Mouse (Mus musculus) hindbrain, embryonic 15.5 days (tissue): Measurements from ENCODE around the gene Ptk7. TPM values are rescaled to one million over a fixed set of nuclear protein-coding genes. Genes with fewer than 3 reads are reported as not detected.
"Not testable (repeated sequence)": the region's sequence is repeated elsewhere in the genome, so short reads cannot be mapped to it uniquely, and the experiment has no call there.

Experiments used
- ATAC-seq: fragments of 200-750 bp; cut with Nextera tagmentation; 2 replicates; pipeline ENCODE4 v1.8.0; 2017; ENCODE audit warnings: low read depth, moderate number of reproducible peaks, moderate TSS enrichment; ENCODE audit not compliant: low FRiP score
- H3K27ac ChIP-seq: fragments of 300-500 bp; sonication (generic); replicated peaks from 2 replicates; pipeline ENCODE4 v1.5.1; 2015; ENCODE audit warnings: mild to moderate bottlenecking, inconsistent platforms
- H3K27me3 ChIP-seq: fragments of 300-500 bp; sonication (generic); 2 replicates; pipeline ENCODE4 v1.6.1; 2015; ENCODE audit warnings: control low read depth, inconsistent platforms
- H3K36me3 ChIP-seq: fragments of 300-500 bp; sonication (generic); 2 replicates; pipeline ENCODE4 v1.6.1; 2015; ENCODE audit warnings: control low read depth, inconsistent platforms
- H3K4me1 ChIP-seq: fragments of 300-500 bp; sonication (generic); replicated peaks from 2 replicates; pipeline ENCODE4 v1.6.1; 2015; ENCODE audit warnings: control low read depth, inconsistent platforms
- H3K4me2 ChIP-seq: fragments of 300-500 bp; sonication (generic); 2 replicates; pipeline ENCODE4 v1.6.1; 2015; ENCODE audit warnings: moderate library complexity, mild to moderate bottlenecking, inconsistent platforms
- H3K4me3 ChIP-seq: fragments of 300-500 bp; sonication (generic); 2 replicates; pipeline ENCODE4 v1.5.1; 2015; ENCODE audit warnings: mild to moderate bottlenecking, inconsistent platforms
- H3K9ac ChIP-seq: fragments of 300-500 bp; sonication (generic); 2 replicates; pipeline ENCODE4 v1.6.1; 2015; ENCODE audit warnings: inconsistent platforms
- H3K9me3 ChIP-seq: fragments of 300-500 bp; sonication (generic); 2 replicates; pipeline ENCODE4 v1.6.1; 2016; ENCODE audit warnings: control low read depth, inconsistent platforms
- WGBS: fragments of 180-500 bp; shearing (Covaris S2); methylation state at CpG from one replicate; pipeline ENCODE4 v1.1.7; 2015; 5-methylcytosine and 5-hydroxymethylcytosine counted together
- polyA plus RNA-seq: library from polyadenylated mRNA; unstranded; fragments of >200 nt; fragmentation: Nextera tagmentation; extraction: Ambion mirVana; gene quantifications from 2 replicates; pipeline ENCODE4 v1.2.1, GENCODE M21; 2015

The Ptk7 gene
- polyA plus RNA-seq, 1 experiment from 2014 or later, result 34.1 TPM

- WGBS, result 96% methylated on average over 7 of the region's 7 CpGs
- Histone ChIP-seq H3K36me3 (peaks cover 56% of the 10 kb centered on the region), H3K4me2 (no peak overlapping the region), H3K9ac (no peak overlapping the region), H3K27ac (no peak overlapping the region), H3K27me3 (no peaks in the 10 kb centered on the region), H3K9me3 (no peaks in the 10 kb centered on the region), H3K4me3 (no peak overlapping the region), H3K4me1 (no peaks in the 10 kb centered on the region)
- ATAC-seq, result no peak
Measured at GRCm38 (mm10) chr17:46574535-46574934, 54.8 kb downstream of the Ptk7 start.

- no peaks in the 10 kb centered on the region for H3K4me1 ChIP-seq
- H3K9me3 ChIP-seq, result no peaks in the 10 kb centered on the region
- H3K9ac ChIP-seq, result no peak overlapping the region
- 91% methylated on average over 11 of the region's 11 CpGs for WGBS
- peaks cover 48% of the 10 kb centered on the region for H3K36me3 ChIP-seq
- H3K27me3 ChIP-seq, result no peaks in the 10 kb centered on the region
- no peak overlapping the region for H3K4me2 ChIP-seq
- H3K27ac ChIP-seq, result no peak overlapping the region
- H3K4me3 ChIP-seq, result no peak overlapping the region
- no peak for ATAC-seq
Measured at GRCm38 (mm10) chr17:46571005-46571404, 58.3 kb downstream of the Ptk7 start.

GRCm38 (mm10) chr17:46559146-46559545 is 70.2 kb downstream of the Ptk7 start:
- H3K36me3 ChIP-seq, result peaks cover 7% of the 10 kb centered on the region; the same call in 1 of the 2 replicates
- H3K9ac ChIP-seq, result no peak overlapping the region
- peaks cover 17% of the 10 kb centered on the region for H3K4me1 ChIP-seq
- no peak overlapping the region for H3K4me3 ChIP-seq
- no peak overlapping the region for H3K27ac ChIP-seq
- 92% methylated on average over 6 of the region's 6 CpGs for WGBS
- no peaks in the 10 kb centered on the region for H3K9me3 ChIP-seq
- no peak overlapping the region for H3K4me2 ChIP-seq
- no peaks in the 10 kb centered on the region for H3K27me3 ChIP-seq
- ATAC-seq, result no peak

- Histone ChIP-seq H3K9ac (no peak overlapping the region), H3K4me3 (no peak overlapping the region), H3K27ac (no peak overlapping the region), H3K27me3 (no peaks in the 10 kb centered on the region), H3K4me2 (no peak overlapping the region), H3K9me3 (no peaks in the 10 kb centered on the region), H3K4me1 (peaks cover 27% of the 10 kb centered on the region), H3K36me3 (no peaks in the 10 kb centered on the region)
- no peak for ATAC-seq
- 94% methylated on average over 5 of the region's 5 CpGs for WGBS
Measured at GRCm38 (mm10) chr17:46558151-46558550, 71.2 kb downstream of the Ptk7 start.

GRCm38 (mm10) chr17:46557321-46557720 is 72.0 kb downstream of the Ptk7 start:
- H3K4me1 ChIP-seq, result peaks cover 35% of the 10 kb centered on the region
- H3K27ac ChIP-seq, H3K9ac ChIP-seq, H3K9me3 ChIP-seq, H3K27me3 ChIP-seq, H3K4me3 ChIP-seq, ATAC-seq, H3K36me3 ChIP-seq: not testable (repeated sequence)
- peak overlapping the region; percentile 84; the same call in 1 of the 2 replicates for H3K4me2 ChIP-seq

GRCm38 (mm10) chr17:46556584-46556945 is 72.7 kb downstream of the Ptk7 start:
- 0% methylated on average over 11 of the region's 11 CpGs for WGBS
- H3K4me2 ChIP-seq, result peak overlapping the region; percentile 84
- peak overlapping the region; percentile 91 for H3K4me3 ChIP-seq
- no peaks in the 10 kb centered on the region for H3K9me3 ChIP-seq
- peaks cover 7% of the 10 kb centered on the region for H3K36me3 ChIP-seq
- no peaks in the 10 kb centered on the region for H3K27me3 ChIP-seq
- peaks cover 40% of the 10 kb centered on the region for H3K4me1 ChIP-seq
- ATAC-seq, result no peak; the same call in 1 of the 2 replicates
- H3K27ac ChIP-seq, result peak overlapping the region; percentile 95
- peak overlapping the region; percentile 38 for H3K9ac ChIP-seq

- Histone ChIP-seq H3K9ac (peak within 1 kb of the TSS; percentile 96), H3K4me3 (peak within 1 kb of the TSS; percentile 91), H3K27ac (peak within 1 kb of the TSS; percentile 95), H3K9me3 (no peaks in the 10 kb centered on the region), H3K4me1 (peaks cover 40% of the 10 kb centered on the region), H3K36me3 (peaks cover 13% of the 10 kb centered on the region), H3K27me3 (no peaks in the 10 kb centered on the region), H3K4me2 (peak within 1 kb of the TSS; percentile 84)
- WGBS, result under 1% methylated on average over 83 of the region's 87 CpGs
- peak; percentile 96 for ATAC-seq
Measured at GRCm38 (mm10) chr17:46555673-46556583, 73.4 kb downstream of the Ptk7 start, which contains the start of gene Srf. TSS of gene Srf (minus strand) at chr17:46556175.

GRCm38 (mm10) chr17:46554977-46555672 is 74.2 kb downstream of the Ptk7 start:
- no peak for ATAC-seq
- no peaks in the 10 kb centered on the region for H3K9me3 ChIP-seq
- WGBS, result under 1% methylated on average over 73 of the region's 75 CpGs
- peaks cover 21% of the 10 kb centered on the region for H3K36me3 ChIP-seq
- H3K4me3 ChIP-seq, result peak overlapping the region; percentile 91
- H3K27ac ChIP-seq, result peak overlapping the region; percentile 95
- peak overlapping the region; percentile 84 for H3K4me2 ChIP-seq
- peaks cover 40% of the 10 kb centered on the region for H3K4me1 ChIP-seq
- H3K27me3 ChIP-seq, result no peaks in the 10 kb centered on the region
- H3K9ac ChIP-seq, result peak overlapping the region; percentile 96

- no peak for ATAC-seq
- Histone ChIP-seq H3K27ac (peak overlapping the region; percentile 95), H3K4me2 (peak overlapping the region; percentile 84), H3K4me3 (peak overlapping the region; percentile 91), H3K9me3 (no peaks in the 10 kb centered on the region), H3K27me3 (no peaks in the 10 kb centered on the region), H3K4me1 (peaks cover 40% of the 10 kb centered on the region), H3K36me3 (peaks cover 26% of the 10 kb centered on the region), H3K9ac (peak overlapping the region; percentile 96)
- WGBS, result 0% methylated on average over 11 of the region's 11 CpGs
Measured at GRCm38 (mm10) chr17:46554646-46554976, 74.7 kb downstream of the Ptk7 start.

GRCm38 (mm10) chr17:46553926-46554325 is 75.4 kb downstream of the Ptk7 start:
- ATAC-seq, result no peak

GRCm38 (mm10) chr17:46553469-46553868 is 75.8 kb downstream of the Ptk7 start:
- Histone ChIP-seq H3K9me3 (no peaks in the 10 kb centered on the region), H3K4me1 (peaks cover 40% of the 10 kb centered on the region), H3K4me2 (peak overlapping the region; percentile 84), H3K27me3 (no peaks in the 10 kb centered on the region), H3K36me3 (peaks cover 35% of the 10 kb centered on the region), H3K4me3 (peak overlapping the region; percentile 91), H3K9ac (peak overlapping the region; percentile 96), H3K27ac (peak overlapping the region; percentile 68)
- ATAC-seq, result no peak
- whole genome bisulfite sequencing, result 46% methylated on average over 11 of the region's 11 CpGs

More at GRCm38 (mm10) chr17:46553926-46554325, 75.4 kb downstream of the Ptk7 start:
- Histone ChIP-seq H3K36me3 (peaks cover 30% of the 10 kb centered on the region), H3K4me2 (peak overlapping the region; percentile 84), H3K9ac (peak overlapping the region; percentile 96), H3K9me3 (no peaks in the 10 kb centered on the region), H3K27me3 (no peaks in the 10 kb centered on the region), H3K4me1 (peaks cover 40% of the 10 kb centered on the region), H3K27ac (0 out of 2 replicates have a peak overlapping the region, but pooled peaks have one; percentile 95), H3K4me3 (peak overlapping the region; percentile 91)
- WGBS, result 82% methylated on average over 3 of the region's 3 CpGs

- H3K4me2 ChIP-seq, result peak overlapping the region; percentile 84
- H3K4me3 ChIP-seq, result peak overlapping the region; percentile 91
- H3K9ac ChIP-seq, result peak overlapping the region; percentile 96
- H3K36me3 ChIP-seq, result peaks cover 40% of the 10 kb centered on the region
- no peaks in the 10 kb centered on the region for H3K27me3 ChIP-seq
- peak; percentile 77 for ATAC-seq
- H3K27ac ChIP-seq, result peak overlapping the region; percentile 68
- no peaks in the 10 kb centered on the region for H3K9me3 ChIP-seq
- peaks cover 40% of the 10 kb centered on the region for H3K4me1 ChIP-seq
- WGBS, result 0% methylated on average over 24 of the region's 24 CpGs
Measured at GRCm38 (mm10) chr17:46552841-46553423, 76.4 kb downstream of the Ptk7 start.
